Mouse (Mus musculus) cerebellum, adult 2 months (tissue): ENCODE data around the gene Myo9b.

Experiments used
- CTCF ChIP-seq: fragments of 200-500 bp; IDR thresholded peaks from 2 replicates; pipeline ENCODE4 v1.5.1; 2011; ENCODE audit warnings: low read depth, mild to moderate bottlenecking, control low read depth, low read length, moderate library complexity, borderline replicate concordance; ENCODE audit not compliant: insufficient read depth
- POLR2A ChIP-seq: fragments of 200-500 bp; IDR thresholded peaks from 2 replicates; pipeline ENCODE4 v1.6.1; 2011; ENCODE audit warnings: low read length, control low read depth, borderline replicate concordance; ENCODE audit not compliant: insufficient read depth

DNA sequence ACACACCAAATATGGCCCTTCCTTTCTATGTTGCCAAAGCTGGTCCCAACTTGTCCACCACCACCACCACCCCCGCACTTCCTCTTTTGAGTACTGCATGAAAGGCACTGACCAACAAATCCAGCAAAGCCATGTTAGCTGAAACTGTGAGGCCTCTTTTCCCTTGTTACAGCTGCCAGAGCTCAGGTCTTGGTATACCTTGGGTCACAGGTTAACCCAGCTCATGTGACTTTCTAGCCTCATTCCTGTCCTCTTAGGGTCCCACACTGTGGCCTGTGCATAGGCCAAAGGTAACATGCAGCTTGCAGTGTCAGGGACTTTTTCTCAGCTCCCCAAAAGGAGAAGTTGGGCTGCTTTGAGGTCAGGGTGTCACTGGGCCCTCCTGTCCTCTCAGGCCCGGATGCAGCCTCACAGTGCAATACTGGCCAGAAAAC is 23.7 kb downstream of the Myo9b start:
- TF ChIP-seq CTCF (no peak), POLR2A (no peak)
